Mouse (Mus musculus) effector memory CD4-positive, alpha-beta T cell, adult 5 months (primary cell): Measurements from ENCODE around the gene C2cd4d. TPM values are rescaled to one million over a fixed set of nuclear protein-coding genes. Genes with fewer than 3 reads are reported as not detected.

Source experiments
- polyA plus RNA-seq: library from polyadenylated mRNA; unstranded; fragments of 100-300 nt; shearing (Covaris generic); gene quantifications from one replicate; pipeline ENCODE4 v1.2.1, GENCODE M21; 2017

Gene C2cd4d
- not detected for polyA plus RNA-seq

DNA sequence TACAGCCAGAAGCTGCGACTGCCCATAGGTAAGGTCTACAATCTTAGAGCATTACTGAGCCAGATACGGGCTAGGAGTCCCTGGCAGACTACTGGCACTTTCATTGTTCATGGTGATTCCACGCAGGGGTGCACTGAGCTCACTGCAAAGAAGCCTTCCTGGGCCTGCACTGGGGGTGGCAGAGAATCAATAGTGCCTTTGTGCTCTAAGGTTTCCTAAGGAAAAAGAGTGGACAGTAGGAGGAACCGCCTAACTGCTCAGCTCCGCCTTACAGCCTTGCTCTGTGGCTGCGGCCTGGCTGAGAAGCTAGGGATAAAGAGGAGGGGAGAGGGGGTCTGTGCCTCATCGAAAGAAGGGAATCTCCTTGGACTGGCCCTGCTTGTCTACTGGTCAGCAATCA lies at the start of gene C2cd4d:
TSS of gene C2cd4d (plus strand) at position 301 of the 400 bp plus-strand sequence.

DNA sequence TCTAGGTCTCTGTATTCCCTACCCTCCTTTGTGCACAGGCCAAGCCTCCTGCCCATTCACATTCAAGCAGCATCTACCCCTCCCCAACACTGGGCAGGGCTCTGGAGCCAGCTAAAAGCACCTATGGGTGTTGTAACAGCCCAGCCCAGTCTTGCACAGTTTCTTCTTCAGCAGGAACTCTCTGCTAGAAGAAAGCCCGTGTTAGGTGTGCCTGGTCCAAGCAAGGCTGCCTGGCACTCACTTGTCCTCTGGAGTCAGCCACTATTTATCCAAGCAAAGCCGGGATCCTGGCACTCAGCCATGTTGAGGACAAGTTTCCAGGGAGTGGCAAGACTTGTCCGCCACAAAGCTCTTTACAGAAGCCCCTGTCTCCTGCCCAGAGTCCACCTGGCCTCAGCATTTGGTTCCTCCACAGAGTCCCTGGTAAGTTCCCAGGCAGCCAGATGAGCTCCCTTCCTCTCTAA lies 20.2 kb upstream of the C2cd4d start, which contains the start of gene Them5:
TSS of gene Them5 (plus strand) at position 141 of the 464 bp plus-strand sequence.

DNA sequence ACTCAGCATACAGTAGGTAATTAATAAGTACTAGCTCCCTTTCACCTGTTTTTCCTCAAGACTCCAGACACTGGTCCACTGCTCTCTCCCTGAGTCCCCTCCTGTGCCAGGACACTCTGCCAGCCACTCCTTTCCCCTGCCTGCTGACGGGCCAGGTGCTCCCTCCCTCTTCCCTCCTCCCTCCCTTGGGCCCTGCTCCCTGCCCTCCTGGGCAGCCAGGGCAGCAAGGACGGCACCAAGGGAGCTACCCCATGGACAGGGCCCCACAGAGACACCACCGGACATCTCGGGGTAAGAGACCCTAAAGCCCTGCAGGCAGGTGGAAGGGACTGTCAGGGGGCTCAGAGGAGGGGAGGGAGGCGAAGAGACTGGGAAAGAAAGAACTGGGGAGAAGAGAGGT lies 10.4 kb downstream of the C2cd4d start, which contains the start of gene Rorc:
TSS of gene Rorc (plus strand) at position 154 of the 400 bp plus-strand sequence.

DNA sequence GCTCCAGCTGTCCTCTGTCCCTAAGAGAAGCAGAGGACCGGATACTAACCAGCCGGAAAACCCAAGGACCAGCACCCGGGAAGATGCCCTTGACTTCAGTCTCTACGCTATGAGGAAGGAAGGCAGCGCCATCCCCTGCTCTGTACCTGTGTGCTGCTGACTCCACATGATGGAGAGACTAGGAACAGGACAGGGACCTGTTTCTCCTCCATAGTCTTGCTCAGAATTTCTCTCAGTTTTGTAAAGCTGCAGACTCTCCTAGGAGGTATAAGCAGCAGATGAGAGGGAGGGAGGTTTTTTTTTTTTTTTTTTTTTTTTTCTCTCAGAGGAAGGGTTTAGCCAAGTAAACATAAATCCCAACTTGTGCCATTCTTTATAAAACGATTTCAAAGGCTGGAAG lies 36.0 kb downstream of the C2cd4d start, which contains the start of gene Lingo4:
TSS of gene Lingo4 (plus strand) at position 301 of the 400 bp plus-strand sequence.

DNA sequence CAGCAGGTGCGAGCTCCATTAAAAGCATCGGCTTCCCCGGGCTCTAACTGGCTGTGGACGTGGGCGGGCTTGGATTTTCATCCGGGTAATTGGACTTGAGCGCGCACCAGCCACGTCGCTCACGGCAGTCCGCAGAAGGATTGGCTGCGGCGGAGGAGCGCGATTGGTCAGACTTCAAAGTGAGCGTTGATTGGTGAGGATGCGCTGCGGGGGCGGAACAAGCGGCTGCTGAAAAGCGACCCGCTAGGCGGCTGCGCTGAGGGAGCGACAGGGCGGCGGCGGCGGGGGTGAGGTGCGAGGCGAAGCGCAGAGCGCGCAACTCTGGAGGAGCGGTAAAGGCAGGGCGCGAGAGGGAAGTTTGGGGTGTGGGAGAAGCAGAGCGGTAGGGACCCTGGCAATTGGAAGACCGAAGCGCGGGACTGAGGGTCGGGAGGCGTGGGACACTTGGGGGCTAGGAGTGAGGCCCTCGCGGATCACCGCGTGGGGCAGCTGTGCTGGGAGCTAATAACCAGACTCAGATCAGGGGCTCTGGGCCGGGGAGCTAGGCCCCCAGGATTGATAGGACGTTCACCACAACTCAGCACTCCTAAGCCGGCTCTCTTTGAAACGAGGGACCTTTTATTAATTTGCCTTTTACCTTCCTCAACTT lies 50.9 kb downstream of the C2cd4d start, which contains the start of gene Tdrkh:
TSS of gene Tdrkh (plus strand) at position 243 of the 649 bp plus-strand sequence.

Other genes starting within 250 kb of the C2cd4d start
- not detected for gene Gm10696, start 184.2 kb upstream of the C2cd4d start, polyA plus RNA-seq
- gene Gm5286, start 165.7 kb upstream of the C2cd4d start, polyA plus RNA-seq = not detected
- not detected for gene Gm4778, start 98.4 kb upstream of the C2cd4d start, polyA plus RNA-seq
- 5.0 TPM for gene Them4, start 52.3 kb upstream of the C2cd4d start, polyA plus RNA-seq
- gene Them5, start 20.3 kb upstream of the C2cd4d start, polyA plus RNA-seq = not detected
- not detected for gene Rorc, start 10.4 kb downstream of the C2cd4d start, polyA plus RNA-seq
- gene Lingo4, start 36.1 kb downstream of the C2cd4d start, polyA plus RNA-seq = not detected
- 2.5 TPM for gene Tdrkh, start 50.8 kb downstream of the C2cd4d start, polyA plus RNA-seq
- gene Mrpl9, start 80.9 kb downstream of the C2cd4d start, polyA plus RNA-seq = 61.5 TPM
- 1.8 TPM for gene Oaz3, start 81.5 kb downstream of the C2cd4d start, polyA plus RNA-seq
- gene Celf3, start 115.9 kb downstream of the C2cd4d start, polyA plus RNA-seq = not detected
- 1.8 TPM for gene Riiad1, start 117.9 kb downstream of the C2cd4d start, polyA plus RNA-seq
- 15.6 TPM for gene Snx27, start 220.3 kb downstream of the C2cd4d start, polyA plus RNA-seq